Mouse (Mus musculus): ENCODE results near the gene Capn5.
A peak's percentile ranks its signal among the peaks of the same experiment; 100 is the strongest.

The Capn5 gene

GRCm38 (mm10) chr7:98176322-98177070, 1.6 kb downstream of the Capn5 start:
- no peak for DNase-seq (ENCODE audit: low spot score)

GRCm38 (mm10) chr7:98174883-98175755, 3.0 kb downstream of the Capn5 start:
- no peak for DNase-seq (ENCODE audit: low spot score)

- no peak for DNase-seq (ENCODE audit: low spot score)
These were observed 4.7 kb downstream of the Capn5 start for GRCm38 (mm10) chr7:98173408-98173807.

GRCm38 (mm10) chr7:98172661-98173060, 5.4 kb downstream of the Capn5 start:
- DNase-seq (ENCODE audit: low spot score), result no peak

- no peak for DNase-seq (ENCODE audit: low spot score)
These were observed 6.7 kb downstream of the Capn5 start for GRCm38 (mm10) chr7:98171141-98172073.

GRCm38 (mm10) chr7:98164999-98165528, 13.0 kb downstream of the Capn5 start:
- DNase-seq (ENCODE audit: low spot score), result peak; percentile 50

- no peak for DNase-seq (ENCODE audit: low spot score)
These were observed 13.6 kb downstream of the Capn5 start for GRCm38 (mm10) chr7:98164382-98164998.

GRCm38 (mm10) chr7:98163700-98164099, 14.4 kb downstream of the Capn5 start:
- no peak for DNase-seq (ENCODE audit: low spot score)

- no peak for DNase-seq (ENCODE audit: low spot score)
These were observed 15.8 kb downstream of the Capn5 start for GRCm38 (mm10) chr7:98162239-98162638.

- no peak for DNase-seq (ENCODE audit: low spot score)
These were observed 17.9 kb downstream of the Capn5 start for GRCm38 (mm10) chr7:98160041-98160740.

- no peak for DNase-seq (ENCODE audit: low spot score)
These were observed 19.6 kb downstream of the Capn5 start for GRCm38 (mm10) chr7:98158481-98158880.

- DNase-seq (ENCODE audit: low spot score), result no peak
These were observed 20.3 kb downstream of the Capn5 start for GRCm38 (mm10) chr7:98157636-98158332.

- DNase-seq (ENCODE audit: low spot score), result peak; percentile 57
These were observed 21.8 kb downstream of the Capn5 start for GRCm38 (mm10) chr7:98156280-98156665.

- peak; percentile 76 for DNase-seq (ENCODE audit: low spot score)
These were observed 22.4 kb downstream of the Capn5 start for GRCm38 (mm10) chr7:98155546-98156279.

GRCm38 (mm10) chr7:98153892-98154291, 24.2 kb downstream of the Capn5 start:
- no peak for DNase-seq (ENCODE audit: low spot score)

GRCm38 (mm10) chr7:98153345-98153744, 24.7 kb downstream of the Capn5 start:
- DNase-seq (ENCODE audit: low spot score), result no peak

GRCm38 (mm10) chr7:98152400-98152799, 25.7 kb downstream of the Capn5 start:
- DNase-seq (ENCODE audit: low spot score), result no peak

GRCm38 (mm10) chr7:98150525-98150924, 27.5 kb downstream of the Capn5 start:
- DNase-seq (ENCODE audit: low spot score), result no peak

- no peak for DNase-seq (ENCODE audit: low spot score)
These were observed 28.3 kb downstream of the Capn5 start for GRCm38 (mm10) chr7:98149802-98150201.
